Comparison of ENCODE assay signal across 9 mouse cellular contexts in genomic region chr10:61426251-61426757, GRCm38 (mm10). TPM values are rescaled to one million over a fixed set of nuclear protein-coding genes. Genes with fewer than 3 reads are reported as not detected.
DNase-seq lines count a peak whose midpoint lies in the region; ATAC-seq lines count a peak whose summit lies in the region.
"Had no signal": no experiment of that assay in that cellular context is flagged by ENCODE, and none has a peak within 500 bp of the region (broad histone marks: within the 10 kb centered on the region; RNA-seq: fewer than 3 reads in every experiment).

No protein-coding gene starts in this region.

- ATAC-seq in monocyte, adult 5-6 weeks (replicated peaks; ENCODE audit: insufficient number of reproducible peaks, low FRiP score, low TSS enrichment, poor library complexity, severe bottlenecking), result no peak

- intact Hi-C loops in left cerebral cortex, postnatal 14 days (cut with DNase I), result no loop called here

- peak; percentile 42 for DNase-seq in gastrocnemius, postnatal 25 days
- no peak for DNase-seq in gastrocnemius, postnatal 4 days (ENCODE audit: low spot score in 2 of 2)
- peak; percentile 51 for DNase-seq in gonadal fat pad, adult 2 months (ENCODE audit: low read depth)
- peak; percentile 71 for DNase-seq in heart, postnatal 4 days
- DNase-seq in lung, postnatal 10 days, result peak; percentile 49
- DNase-seq in left cerebral cortex, postnatal 14 days (ENCODE audit: low spot score in 2 of 2), result no peak
- no peak for DNase-seq in spleen, adult 18-20 months
- DNase-seq: cerebellum, adult 9-11 months had no signal

RNA-seq across cellular contexts. Expression of gene Nodal, which starts 8.5 kb away (rescaled TPM):
- total RNA-seq in gastrocnemius, postnatal 25 days (2021), result not detected
- under 1 TPM in 1 of 2 experiments, not detected in 1; 0.25 TPM for total RNA-seq in gastrocnemius, postnatal 4 days (2021)
- polyA plus RNA-seq in gonadal fat pad, adult 2 months (2012; rRNA removed), result 0.26 TPM in 1 of 2 replicates, not detected in the other
- under 1 TPM; 0.24 to 0.32 TPM for total RNA-seq in heart, postnatal 4 days (2021)
- total RNA-seq in monocyte, adult 5-6 weeks (2017), result 0.49 TPM in 1 of 3 replicates, not detected in the others
- under 1 TPM; 0.25 to 0.33 TPM for total RNA-seq in left cerebral cortex, postnatal 14 days (2021)

RNA-seq across cellular contexts. Expression of gene Eif4ebp2, which starts 26.2 kb away (rescaled TPM):
- 100 to 1,000 TPM in 1 of 2 experiments, 10 to 100 TPM in 1; 94.8 to 112 TPM for total RNA-seq in gastrocnemius, postnatal 25 days (2021)
- 100 to 1,000 TPM; 123 to 124 TPM for total RNA-seq in gastrocnemius, postnatal 4 days (2021)
- 71.1 and 80.4 TPM in 2 replicates for polyA plus RNA-seq in gonadal fat pad, adult 2 months (2012; rRNA removed)
- total RNA-seq in heart, postnatal 4 days (2021), result 10 to 100 TPM; 95.4 to 95.9 TPM
- 9.4 to 20.7 TPM (median 11.8 TPM) in 3 replicates for total RNA-seq in monocyte, adult 5-6 weeks (2017)
- total RNA-seq in left cerebral cortex, postnatal 14 days (2021), result 10 to 100 TPM; 43.0 to 45.8 TPM

RNA-seq across cellular contexts. Expression of gene Pald1, which starts 43.0 kb away (rescaled TPM):
- 1 to 10 TPM; 3.8 to 9.8 TPM for total RNA-seq in gastrocnemius, postnatal 25 days (2021)
- total RNA-seq in gastrocnemius, postnatal 4 days (2021), result 10 to 100 TPM; 32.1 to 35.9 TPM
- 16.2 and 18.8 TPM in 2 replicates for polyA plus RNA-seq in gonadal fat pad, adult 2 months (2012; rRNA removed)
- total RNA-seq in heart, postnatal 4 days (2021), result 10 to 100 TPM; 38.1 to 38.9 TPM
- 1.8 to 8.2 TPM (median 7.5 TPM) in 3 replicates for total RNA-seq in monocyte, adult 5-6 weeks (2017)
- total RNA-seq in left cerebral cortex, postnatal 14 days (2021), result 10 to 100 TPM; 15.0 to 15.1 TPM

RNA-seq across cellular contexts. Expression of gene Lrrc20, which starts 49.3 kb away (rescaled TPM):
- total RNA-seq in gastrocnemius, postnatal 25 days (2021), result 100 to 1,000 TPM; 114 to 132 TPM
- total RNA-seq in gastrocnemius, postnatal 4 days (2021), result 10 to 100 TPM; 41.8 to 44.1 TPM
- 8.3 and 8.4 TPM in 2 replicates for polyA plus RNA-seq in gonadal fat pad, adult 2 months (2012; rRNA removed)
- 10 to 100 TPM; 16.4 to 17.1 TPM for total RNA-seq in heart, postnatal 4 days (2021)
- 2.1 to 4.9 TPM (median 3.3 TPM) in 3 replicates for total RNA-seq in monocyte, adult 5-6 weeks (2017)
- 10 to 100 TPM; 13.0 to 13.9 TPM for total RNA-seq in left cerebral cortex, postnatal 14 days (2021)

Comparison
In these comparisons a context has a peak if more than half of its experiments do, and no peak if none do; other contexts are left out.
1. DNase-seq: peak in gastrocnemius, postnatal 25 days (single experiment), gonadal fat pad, adult 2 months (single experiment), heart, postnatal 4 days (single experiment) and lung, postnatal 10 days (single experiment); none in gastrocnemius, postnatal 4 days (0 of 2), left cerebral cortex, postnatal 14 days (0 of 2) and spleen, adult 18-20 months (0 of 2).